Mouse (Mus musculus): Measurements from ENCODE around the gene Myo6.

DNA sequence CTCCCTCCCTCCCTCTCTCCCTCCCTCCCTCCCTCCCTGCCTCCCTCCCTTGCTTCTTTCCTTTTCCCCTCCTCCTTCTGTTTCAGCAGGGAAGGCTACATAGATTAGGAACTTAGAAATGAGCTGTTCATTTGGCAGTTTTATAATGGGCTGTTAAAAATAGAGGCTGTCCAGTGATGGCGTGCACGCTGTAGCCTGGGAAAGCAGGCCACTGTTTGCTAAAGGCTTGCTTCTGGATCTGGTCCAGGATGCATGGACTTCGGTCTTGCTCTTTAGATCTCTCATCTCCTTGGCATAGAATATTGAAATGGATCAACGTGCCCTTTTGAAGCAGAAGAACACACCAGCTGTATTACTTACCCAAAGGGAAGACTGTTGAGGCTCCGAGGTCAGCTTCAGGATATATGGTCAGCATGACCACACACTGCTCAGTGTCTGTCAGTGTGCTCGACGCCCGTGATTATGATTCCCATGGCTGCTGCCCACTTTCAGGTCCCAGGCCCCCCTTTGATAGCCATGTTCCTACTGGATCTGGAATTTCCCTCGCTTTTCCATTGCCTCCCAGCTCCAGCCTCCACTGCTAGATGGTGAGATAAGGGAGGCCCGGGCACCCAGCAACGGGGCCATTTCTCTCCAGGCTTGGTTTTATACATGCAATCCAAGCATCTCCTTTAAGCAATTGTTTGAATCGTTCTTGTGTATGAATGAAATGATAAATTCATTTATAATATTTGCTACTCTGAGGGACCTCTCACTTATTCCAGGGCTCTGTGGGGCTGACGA is 12.1 kb downstream of the Myo6 start:
- TF ChIP-seq POLR2A (IDR thresholded peaks at IDR 0.05; ENCODE audit: control insufficient read depth, extremely low read depth, insufficient read depth, low read length, poor library complexity): no peak
- no peak for TF ChIP-seq CTCF (IDR thresholded peaks at IDR 0.05; ENCODE audit: borderline replicate concordance, control insufficient read depth, extremely low read depth, insufficient read depth, low read length, poor library complexity)
